ENCODE assay signal across 30 mouse cellular contexts in the genomic region with DNA sequence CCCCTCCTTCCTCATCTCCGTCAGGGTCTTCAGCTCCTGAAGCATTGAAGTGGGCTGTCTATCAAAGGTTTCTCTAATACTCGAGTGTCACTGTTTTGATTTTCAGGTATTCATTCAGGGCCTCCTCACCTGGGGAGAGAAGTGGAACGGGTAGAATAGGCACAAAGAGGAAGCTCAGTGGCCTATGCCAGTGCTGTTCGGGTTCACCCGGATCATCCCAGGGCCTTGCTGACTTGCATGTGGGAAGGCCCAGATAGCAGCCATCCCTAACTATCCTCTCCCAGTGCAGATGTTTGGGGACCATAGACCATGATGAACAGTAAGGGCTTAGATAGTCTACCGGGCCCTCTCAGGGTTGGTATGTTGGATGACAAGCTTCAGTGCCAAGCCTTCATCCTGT. TPM values are rescaled to one million over a fixed set of nuclear protein-coding genes. Genes with fewer than 3 reads are reported as not detected.
"Had no signal": no experiment of that assay in that cellular context is flagged by ENCODE, and none has a peak within 500 bp of the region (broad histone marks: within the 10 kb centered on the region; RNA-seq: fewer than 3 reads in every experiment).

No protein-coding gene starts in this region.

- H3K36me3 ChIP-seq: heart, embryonic 15.5 days; intestine, embryonic 15.5 days; kidney, embryonic 15.5 days had no signal

- H3K9me3 ChIP-seq: heart, embryonic 12.5 days; heart, embryonic 13.5 days; heart, embryonic 15.5 days; hindbrain, embryonic 10.5 days; hindbrain, embryonic 12.5 days; hindbrain, embryonic 13.5 days; hindbrain, embryonic 15.5 days; intestine, embryonic 15.5 days; kidney, embryonic 15.5 days had no signal

- H3K4me1 ChIP-seq: heart, embryonic 12.5 days; heart, embryonic 13.5 days; heart, embryonic 15.5 days; hindbrain, embryonic 12.5 days; hindbrain, embryonic 13.5 days; hindbrain, embryonic 15.5 days; intestine, embryonic 15.5 days; kidney, embryonic 15.5 days had no signal

- DNase-seq: heart, postnatal 10 days; heart, postnatal 14 days; heart, postnatal 36 days; heart, postnatal 4 days; kidney, adult 11 months; kidney, adult 18-20 months; kidney, adult 2 months; kidney, adult 8-10 months; kidney, adult 9 months; kidney, postnatal 10 days; kidney, postnatal 14 days; kidney, postnatal 25 days; kidney, postnatal 36 days; kidney, postnatal 4 days; layer of hippocampus, adult 9-11 months; layer of hippocampus, postnatal 36 days had no signal

- H3K27me3 ChIP-seq: heart, embryonic 12.5 days; heart, embryonic 13.5 days; heart, embryonic 15.5 days; hindbrain, embryonic 12.5 days; hindbrain, embryonic 13.5 days; hindbrain, embryonic 15.5 days; intestine, embryonic 15.5 days; kidney, embryonic 15.5 days had no signal

- H3K27ac ChIP-seq: heart, embryonic 13.5 days; heart, embryonic 15.5 days; hindbrain, embryonic 10.5 days; hindbrain, embryonic 12.5 days; hindbrain, embryonic 13.5 days; hindbrain, embryonic 14.5 days; hindbrain, embryonic 15.5 days; hindbrain, postnatal 0 days; intestine, embryonic 15.5 days; kidney, embryonic 15.5 days; kidney, postnatal 0 days; layer of hippocampus, adult 2 months had no signal

- H3K4me3 ChIP-seq: heart, embryonic 12.5 days; heart, embryonic 13.5 days; heart, embryonic 15.5 days; hindbrain, embryonic 10.5 days; hindbrain, embryonic 12.5 days; hindbrain, embryonic 13.5 days; hindbrain, embryonic 15.5 days; intestine, embryonic 15.5 days; kidney, embryonic 15.5 days; layer of hippocampus, adult 2 months had no signal

RNA-seq across cellular contexts. Expression of gene Aldh1l2, which starts 43.4 kb away (rescaled TPM):
- polyA plus RNA-seq: inflammation-experienced regulatory T-cells, adult 6 months had no signal
